Mouse (Mus musculus) CD4-positive helper T cell, adult 2 months (primary cell): ENCODE data around the gene Coil.
"Not testable (repeated sequence)": the region's sequence is repeated elsewhere in the genome, so short reads cannot be mapped to it uniquely, and the experiment has no call there.

Experiments used
- DNase-seq: peaks from one replicate; pipeline ENCODE4 v3.0.0-alpha.2; 2012; ENCODE audit warnings: low read depth, missing footprints, low spot score

The Coil gene

DNA sequence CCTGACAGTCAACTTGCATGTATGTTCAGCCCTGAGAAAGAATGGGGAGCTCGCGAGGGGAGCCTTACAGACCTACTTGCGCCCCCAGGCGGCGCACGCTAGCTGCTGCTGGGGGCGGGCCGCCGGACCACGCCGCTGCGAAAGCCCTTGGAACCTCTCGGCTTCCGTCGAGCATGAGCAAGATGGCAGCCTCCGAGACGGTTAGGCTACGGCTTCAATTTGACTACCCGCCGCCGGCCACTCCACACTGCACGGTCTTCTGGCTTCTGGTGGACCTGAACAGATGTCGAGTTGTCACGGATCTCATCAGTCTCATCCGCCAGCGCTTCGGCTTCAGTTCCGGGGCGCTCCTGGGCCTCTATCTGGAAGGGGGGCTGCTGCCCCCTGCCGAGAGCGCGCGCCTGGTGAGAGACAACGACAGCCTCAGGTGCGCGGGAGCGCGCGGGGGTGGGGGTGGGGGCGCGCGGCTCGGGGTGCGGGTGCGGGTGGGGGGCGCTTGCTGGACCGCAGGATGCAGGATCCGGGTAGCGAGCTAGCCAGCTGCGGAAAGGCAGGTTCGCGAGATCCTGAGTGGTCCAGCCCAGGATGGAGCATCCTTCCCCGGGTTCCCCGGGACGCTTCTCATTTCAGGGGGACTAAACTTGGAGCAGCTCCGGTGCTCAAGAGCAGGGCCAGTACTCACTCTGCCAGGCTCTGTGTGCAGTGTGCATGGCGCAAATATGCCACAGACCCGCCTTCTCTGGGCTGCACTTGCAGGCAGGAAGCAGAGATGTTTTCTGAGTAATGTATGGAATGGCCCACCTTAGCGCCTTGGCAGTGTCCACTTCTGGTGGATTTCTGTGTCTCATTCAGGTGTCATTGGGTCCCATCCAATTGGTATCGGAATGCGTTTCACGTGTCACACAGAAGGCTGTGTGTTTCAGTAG lies 4.0 kb downstream of the Coil start:
- DNase-seq: peak; percentile 95

DNA sequence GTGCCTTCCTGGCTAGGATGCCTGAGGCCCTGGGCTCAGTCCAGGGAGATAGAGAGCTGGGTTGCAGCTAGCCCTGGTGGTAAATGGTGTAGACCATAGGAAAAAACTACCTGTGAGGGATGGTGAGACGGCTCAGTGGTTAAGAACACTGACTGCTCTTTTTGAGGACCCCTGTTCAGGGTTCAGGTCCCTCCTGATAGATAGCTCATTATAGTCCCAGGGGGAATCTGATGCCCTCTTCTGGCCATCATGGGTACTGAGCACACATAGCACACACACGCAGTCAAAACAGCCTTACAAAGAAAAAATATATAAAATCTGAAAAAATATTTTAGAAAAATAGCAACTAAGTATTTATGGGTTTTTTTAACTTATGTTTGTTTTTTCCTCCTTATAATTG lies 6.3 kb downstream of the Coil start:
- no peak for DNase-seq

- DNase-seq: no peak
Measured at GRCm38 (mm10) chr11:88977188-88977587, 7.1 kb downstream of the Coil start.

DNA sequence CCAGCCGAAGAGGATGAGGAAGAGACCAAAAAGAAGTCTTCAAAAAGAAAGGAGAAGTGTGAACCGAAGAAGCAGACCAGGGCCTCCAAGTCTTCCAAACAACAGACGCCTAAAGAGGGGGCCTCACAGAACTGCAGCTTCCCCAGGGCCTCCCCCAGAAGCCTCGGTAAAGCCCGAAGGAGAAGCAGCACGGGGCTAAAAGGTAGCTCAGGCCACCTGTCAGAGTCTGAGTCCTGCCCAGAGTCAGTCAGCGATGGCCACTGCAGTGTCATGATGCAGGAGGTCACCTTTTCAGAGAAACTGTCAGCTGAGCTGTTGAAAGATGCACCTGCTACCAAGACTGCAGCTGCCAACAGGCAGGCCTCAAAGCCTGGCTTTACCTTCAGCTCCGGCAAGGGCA lies 11.3 kb downstream of the Coil start:
- no peak for DNase-seq

- DNase-seq: no peak
Measured at GRCm38 (mm10) chr11:88986616-88987015, 16.6 kb downstream of the Coil start.

DNA sequence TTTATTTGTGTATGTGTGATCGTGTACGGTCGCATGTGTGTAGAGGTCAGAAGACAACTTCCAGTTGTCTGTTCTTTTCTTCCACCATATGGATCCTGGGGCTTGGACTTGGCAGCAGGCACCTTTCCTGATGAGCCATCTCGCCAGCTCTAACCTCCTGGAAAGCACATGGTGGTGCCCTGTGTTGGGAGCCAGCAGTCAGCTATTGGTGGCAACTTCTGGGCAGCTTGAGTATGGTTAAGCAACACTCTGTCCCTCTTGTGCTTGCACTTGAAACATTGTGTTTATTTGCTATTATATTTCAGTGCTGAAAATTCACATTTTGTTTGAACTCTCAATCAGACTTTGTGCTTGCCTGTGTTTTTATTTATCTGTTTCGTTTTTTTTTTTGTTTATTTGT lies 18.9 kb downstream of the Coil start:
- no peak for DNase-seq

DNA sequence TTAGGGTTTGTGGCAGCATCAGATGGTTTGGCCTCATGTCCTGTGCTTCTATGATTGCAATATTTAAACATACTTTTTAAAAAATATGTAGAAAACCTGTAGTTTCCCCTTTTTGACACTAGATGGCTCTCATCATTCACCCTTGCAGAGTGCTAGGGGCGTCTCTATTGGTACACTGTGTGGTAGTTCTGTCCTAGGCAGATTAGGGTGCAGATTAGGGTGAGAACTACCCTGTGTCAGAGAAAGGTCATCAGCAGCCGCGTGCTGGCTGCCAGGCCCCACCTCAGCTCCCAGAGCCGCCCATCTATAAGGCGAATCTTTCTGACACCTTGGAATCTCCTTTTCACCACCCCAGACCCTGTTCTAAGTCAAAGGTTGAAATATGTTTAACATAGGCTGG lies 19.5 kb downstream of the Coil start:
- peak; percentile 63 for DNase-seq

GRCm38 (mm10) chr11:88993186-88993585 lies 23.1 kb downstream of the Coil start:
- DNase-seq: no peak

DNA sequence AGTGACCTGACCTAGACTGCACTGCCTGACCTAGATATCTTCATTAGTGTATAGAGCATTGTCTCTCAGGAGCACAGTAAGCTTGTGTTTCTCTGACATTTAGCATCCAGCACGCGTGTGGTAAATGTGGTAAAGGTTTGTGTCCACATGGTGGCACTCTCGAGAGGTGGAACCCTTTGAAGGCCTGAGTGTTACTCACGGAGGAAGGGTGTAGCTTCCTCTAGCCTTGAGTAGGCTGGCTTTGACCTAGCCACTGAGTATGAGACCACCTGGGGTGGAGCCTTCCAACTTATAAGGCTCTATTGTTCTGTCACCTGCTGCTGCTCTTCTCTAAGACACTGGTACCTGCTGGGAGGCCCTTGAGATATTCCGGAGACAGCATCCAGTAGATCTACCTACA lies 23.6 kb downstream of the Coil start:
- DNase-seq: peak; percentile 84

DNA sequence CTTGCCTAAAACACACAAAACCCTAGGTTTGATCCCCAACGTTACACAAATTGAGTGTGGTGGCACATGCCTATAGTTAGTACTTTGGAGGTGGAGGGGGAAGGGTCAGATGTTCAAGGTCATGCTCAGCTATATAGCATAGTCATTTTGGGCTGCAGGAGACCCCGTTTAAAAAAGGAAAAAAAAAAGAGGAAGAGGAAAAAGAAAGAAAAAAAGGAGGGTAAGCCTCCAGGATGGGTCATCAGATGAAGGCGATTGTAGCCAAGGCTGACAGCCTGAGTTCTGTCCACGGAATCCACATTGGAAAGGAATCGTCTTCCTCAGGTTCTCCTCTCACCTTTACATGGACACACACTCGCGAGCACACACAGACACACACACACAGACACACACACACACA lies 24.4 kb downstream of the Coil start:
- no peak for DNase-seq

DNA sequence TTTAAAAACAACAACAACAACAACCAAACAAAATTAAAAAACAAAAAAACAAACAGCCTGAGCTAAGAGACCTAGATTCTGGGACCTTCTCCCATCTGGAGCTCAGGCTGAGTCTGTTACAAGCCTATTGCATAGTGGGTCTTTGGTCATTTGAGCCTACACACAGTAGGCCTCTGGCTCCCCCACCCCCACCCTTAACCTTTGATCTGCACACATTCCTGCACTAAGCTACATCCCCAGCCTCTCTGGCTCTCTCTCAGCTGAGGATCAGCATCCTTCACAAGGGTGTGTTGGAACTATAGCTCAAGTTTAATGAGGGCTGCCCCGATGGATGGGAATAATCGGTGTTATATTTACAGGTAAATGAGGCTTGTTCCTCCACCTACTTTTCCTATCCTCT lies 25.6 kb downstream of the Coil start:
- DNase-seq: no peak

GRCm38 (mm10) chr11:88996427-88996826 lies 26.4 kb downstream of the Coil start:
- no peak for DNase-seq

- not testable (repeated sequence) for DNase-seq
Measured at GRCm38 (mm10) chr11:88997343-88997742, 27.3 kb downstream of the Coil start.

DNA sequence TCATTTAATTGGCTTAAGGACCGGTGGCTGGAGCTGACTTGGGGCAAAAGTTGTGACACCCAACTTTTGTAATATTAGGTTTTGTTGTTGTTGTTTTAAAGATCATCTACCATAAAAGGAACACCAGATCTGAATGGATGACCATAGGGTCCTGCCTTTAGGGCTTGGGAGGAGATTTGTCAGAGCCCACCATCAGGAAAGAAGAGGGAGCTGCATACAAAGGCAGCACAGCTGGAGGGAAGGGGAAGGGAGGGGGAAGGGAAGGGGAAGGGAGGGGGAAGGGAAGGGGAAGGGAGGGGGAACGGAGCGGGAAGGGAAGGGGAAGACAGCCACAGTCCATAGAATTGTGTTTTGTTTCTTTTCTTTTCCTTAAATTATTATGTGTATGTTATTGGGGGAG lies 28.4 kb downstream of the Coil start:
- DNase-seq: no peak

GRCm38 (mm10) chr11:88998974-88999722 lies 29.1 kb downstream of the Coil start, which contains the start of gene Trim25:
TSS of gene Trim25 (plus strand) at chr11:88999376.
- peak; percentile 96 for DNase-seq

GRCm38 (mm10) chr11:88999723-89000526 lies 29.9 kb downstream of the Coil start:
- peak; percentile 18 for DNase-seq

DNA sequence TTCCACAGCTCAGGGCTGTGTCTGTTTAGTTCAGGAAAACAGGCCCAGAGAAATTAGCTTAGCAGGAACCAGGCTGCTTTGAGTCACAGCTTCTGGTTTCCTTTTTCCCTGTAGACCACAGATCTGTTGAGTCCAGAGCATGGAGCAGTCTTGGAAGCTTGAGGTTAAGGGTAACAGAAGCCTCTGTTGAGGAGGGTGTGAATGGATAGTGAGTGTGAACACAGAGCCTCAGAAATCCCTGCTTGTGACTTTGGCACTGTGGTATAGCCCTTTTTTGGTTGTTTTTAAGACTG lies 30.4 kb downstream of the Coil start:
- DNase-seq: peak; percentile 22

DNA sequence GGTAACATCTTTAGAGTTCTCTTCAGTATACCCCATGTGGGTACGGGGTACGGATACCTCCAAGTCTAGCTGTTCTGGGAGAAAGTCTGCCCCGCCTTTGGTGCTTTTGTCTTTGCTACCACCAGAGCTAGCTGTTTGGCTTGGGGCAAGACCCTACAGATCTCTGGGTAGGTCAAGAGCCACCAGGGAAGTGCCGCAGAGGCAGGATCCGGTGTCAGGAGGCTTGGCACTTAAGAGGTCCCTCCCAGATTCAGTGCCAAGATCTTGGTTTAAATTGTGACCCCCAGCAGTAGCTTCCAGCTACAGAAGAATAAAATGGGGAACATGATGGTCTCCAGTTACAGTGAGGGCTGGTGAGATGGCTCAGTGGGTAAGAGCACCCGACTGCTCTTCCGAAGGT lies 31.5 kb downstream of the Coil start:
- DNase-seq: no peak

DNA sequence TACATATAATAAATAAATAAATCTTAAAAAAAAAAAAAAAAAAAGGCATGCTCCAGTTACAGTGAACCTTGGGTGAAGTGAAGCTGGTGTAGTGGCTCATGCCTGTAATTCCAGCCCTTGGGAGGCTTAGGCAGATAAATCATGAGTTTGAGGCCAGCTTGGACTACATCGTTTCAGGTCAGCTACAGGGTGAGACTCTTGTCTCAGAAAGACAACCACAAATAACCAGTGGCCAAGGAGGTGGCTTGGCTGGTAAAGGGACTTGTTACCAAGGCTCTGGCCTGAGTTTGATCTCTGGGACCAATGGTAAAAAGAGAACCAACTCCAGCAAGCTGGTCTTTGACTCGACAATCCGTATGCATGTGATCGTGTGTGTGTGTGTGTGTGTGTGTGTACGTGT lies 32.0 kb downstream of the Coil start:
- no peak for DNase-seq

DNA sequence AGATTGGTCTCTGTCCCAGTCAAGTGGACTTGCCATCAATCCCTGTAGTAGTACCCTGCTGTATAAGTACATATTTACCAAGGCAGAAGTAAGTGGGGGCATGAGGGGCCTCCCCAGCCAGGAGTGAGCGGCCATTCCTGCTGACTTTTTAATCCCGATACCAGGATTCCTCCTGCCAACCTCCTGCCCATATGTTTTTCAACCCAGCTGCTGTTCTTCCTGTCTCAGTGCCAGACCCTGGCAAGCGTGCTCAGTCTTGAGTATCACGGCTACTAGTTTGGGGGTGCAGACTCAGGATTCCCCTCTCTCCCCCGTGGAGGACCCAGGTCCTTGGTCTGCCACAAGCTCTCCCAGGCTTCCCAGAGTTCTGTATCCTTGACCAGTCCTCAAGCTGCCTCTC lies 32.6 kb downstream of the Coil start:
- no peak for DNase-seq

DNA sequence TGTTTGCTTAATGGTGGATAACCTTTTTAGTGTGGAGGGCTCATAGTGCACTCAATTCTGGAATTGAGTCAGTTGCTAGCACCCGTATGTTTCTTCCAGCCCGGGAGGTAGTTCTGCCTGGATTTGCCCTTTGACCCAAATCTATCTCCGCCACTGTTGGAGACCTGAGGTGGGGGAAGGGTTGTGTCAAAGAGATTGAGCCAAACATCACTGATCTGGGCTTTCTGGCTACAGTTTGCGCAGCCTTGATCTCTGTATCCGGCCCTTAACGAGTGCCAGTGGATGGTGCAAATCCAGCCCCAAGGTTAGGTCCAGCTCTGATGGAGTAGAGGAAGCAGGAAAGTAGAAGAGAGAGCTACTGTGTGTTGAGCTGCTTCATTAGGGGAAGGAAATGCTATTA lies 33.0 kb downstream of the Coil start:
- DNase-seq: no peak

DNA sequence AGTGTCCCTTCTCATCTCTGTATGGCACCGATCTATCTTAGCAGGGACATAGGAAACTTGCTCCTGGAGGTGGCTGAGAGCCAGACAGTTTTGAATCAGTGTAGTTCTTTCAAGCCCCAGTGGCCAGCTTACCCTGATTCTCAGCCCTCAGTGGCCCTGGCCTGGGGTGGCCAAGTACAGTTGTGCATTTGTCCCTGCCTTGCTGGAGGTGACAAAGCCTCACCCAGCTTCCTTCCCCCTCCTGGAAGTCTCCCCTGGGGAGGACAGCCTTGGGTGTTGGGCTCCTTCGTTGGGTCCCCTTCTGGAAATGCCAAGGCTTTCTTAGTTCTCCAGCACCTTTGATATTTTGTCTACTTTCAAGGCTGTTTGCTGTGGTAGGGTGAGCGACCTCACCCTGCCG lies 33.7 kb downstream of the Coil start:
- no peak for DNase-seq
